Mouse (Mus musculus) adrenal gland, postnatal 36 days (tissue): ENCODE measurements around the gene Zswim9. TPM values are rescaled to one million over a fixed set of nuclear protein-coding genes. Genes with fewer than 3 reads are reported as not detected.
"Not testable (repeated sequence)": the region's sequence is repeated elsewhere in the genome, so short reads cannot be mapped to it uniquely, and the experiment has no call there.

Experiments used
- DNase-seq, 2 experiments: peaks; one replicate each; pipeline ENCODE4 v3.0.0; 2021; ENCODE audit warnings: mixed read lengths in 1 of 2
- long read RNA-seq, 2 experiments: library from polyadenylated mRNA; stranded (forward); transcript quantifications; one replicate each; pipeline ENCODE4 v2.0.0; 2021; ENCODE audit warnings: borderline sequencing depth in 2 of 2
- total RNA-seq, 2 experiments: library from RNA; stranded (reverse); gene quantifications; 2 replicates each; pipeline ENCODE4 v1.2.3; 2021

Zswim9 gene
- 1 to 10 TPM; 7.1 to 8.4 TPM for total RNA-seq
- long read RNA-seq, experiment 1, partial matches to known transcripts: 8 of 11 reads
- long read RNA-seq, experiment 1, other reads (novel, unspliced or antisense): 1 of 11 reads
- long read RNA-seq, experiment 2, partial matches to known transcripts: 2 of 3 reads
- long read RNA-seq, experiment 2, other reads (novel, unspliced or antisense): 1 of 3 reads

DNA sequence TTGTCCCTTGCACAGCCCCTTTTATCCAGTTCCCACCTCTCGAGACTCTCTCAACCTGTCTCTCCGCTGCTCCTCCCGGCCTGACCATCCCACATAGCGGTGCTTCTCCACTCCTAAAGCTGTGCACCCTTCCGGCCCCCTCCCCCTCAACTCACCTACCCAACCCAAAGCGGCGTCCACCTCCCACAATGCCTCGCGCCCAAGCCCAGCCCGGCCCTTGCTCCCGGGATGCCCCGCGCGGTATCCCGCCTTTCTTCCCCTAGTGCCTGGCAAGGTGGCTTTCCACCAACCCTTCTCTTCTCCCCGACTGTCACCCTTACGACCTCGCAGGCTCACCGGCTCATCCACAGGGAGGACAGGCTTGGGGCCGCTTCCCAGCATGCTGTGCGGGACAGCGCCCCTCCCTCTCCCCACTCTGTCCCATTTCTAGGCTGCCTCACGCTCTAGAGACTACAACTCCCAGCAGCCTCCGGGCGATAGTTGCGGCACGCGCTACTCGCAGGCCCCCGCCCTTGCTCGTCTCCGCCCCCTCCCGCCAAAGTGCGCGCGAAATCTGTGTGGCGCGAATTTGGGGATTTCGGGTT, at the start of gene Zswim9:
TSS of gene Zswim9 (minus strand) at position 414 of the 584 bp plus-strand sequence.
- DNase-seq: peak; percentile 93 to 96

DNA sequence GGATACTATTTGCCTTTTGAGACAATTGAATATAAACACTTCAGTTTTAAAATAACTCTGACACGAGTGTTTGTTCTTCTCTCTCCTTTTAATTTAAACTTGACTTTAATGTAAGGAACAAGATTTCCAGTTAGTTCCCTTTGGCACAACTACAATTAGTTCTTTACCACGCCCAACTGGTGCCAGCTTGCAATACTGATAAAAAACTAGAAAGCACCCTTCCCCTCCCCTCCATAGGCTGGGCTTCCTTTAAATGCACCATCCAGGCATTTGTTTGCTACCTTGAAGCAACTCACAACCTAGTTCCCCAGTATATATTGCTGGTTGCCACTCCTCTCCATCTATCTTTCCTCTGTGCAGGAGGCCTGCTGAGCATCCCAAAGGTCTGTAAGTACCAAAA, 45.8 kb upstream of the Zswim9 start, which contains the start of gene Pla2g4c:
TSS of gene Pla2g4c (plus strand) at position 340 of the 400 bp plus-strand sequence.
- DNase-seq: no peak

GRCm38 (mm10) chr7:13321424-13321823, 42.9 kb upstream of the Zswim9 start:
- no peak for DNase-seq

- no peak for DNase-seq
Measured at GRCm38 (mm10) chr7:13314095-13314597, 35.6 kb upstream of the Zswim9 start.

DNA sequence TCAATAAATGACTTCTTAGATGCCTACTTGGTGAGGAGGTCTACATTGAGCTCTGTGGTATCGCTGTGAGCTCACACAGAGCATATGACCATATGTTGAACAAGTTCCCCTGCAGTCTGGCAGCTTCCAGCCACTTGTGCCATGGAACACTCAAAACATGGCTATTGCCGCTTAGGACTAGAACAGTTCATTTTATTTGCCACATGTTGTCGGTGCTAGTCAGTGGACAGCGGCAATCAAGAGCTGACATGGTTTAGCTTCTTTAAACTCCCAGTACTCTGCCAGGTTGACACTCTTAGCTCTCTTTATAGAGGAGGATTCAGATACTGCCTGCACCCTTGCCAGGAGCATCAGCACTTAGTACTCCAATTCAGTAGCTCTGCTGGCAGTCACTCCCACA, 32.9 kb upstream of the Zswim9 start:
- no peak for DNase-seq

GRCm38 (mm10) chr7:13310493-13311199, 32.1 kb upstream of the Zswim9 start:
- no peak for DNase-seq

- DNase-seq: no peak
Measured at GRCm38 (mm10) chr7:13309407-13309806, 30.9 kb upstream of the Zswim9 start.

DNA sequence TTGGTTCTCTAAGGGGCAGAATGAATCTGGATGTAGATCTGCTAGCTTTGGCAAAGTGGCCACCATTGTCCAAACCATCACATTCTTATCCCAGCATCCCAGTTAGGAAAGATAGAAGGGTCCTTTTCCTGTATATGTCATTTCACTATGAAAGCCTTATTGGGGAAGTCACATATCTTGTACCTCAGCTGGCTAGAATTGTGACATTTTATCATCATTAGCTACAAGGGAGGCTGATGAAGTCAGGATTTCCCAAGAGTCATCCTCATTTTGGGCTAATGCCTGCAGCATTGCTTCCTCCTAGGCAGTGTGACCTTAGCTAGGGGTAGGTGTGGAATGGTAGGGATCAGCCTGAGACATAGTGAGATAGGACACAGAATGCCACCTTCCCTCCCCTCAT, 24.9 kb upstream of the Zswim9 start:
- no peak for DNase-seq

GRCm38 (mm10) chr7:13302780-13303179, 24.3 kb upstream of the Zswim9 start:
- DNase-seq: no peak

- DNase-seq: no peak
Measured at GRCm38 (mm10) chr7:13301643-13302042, 23.1 kb upstream of the Zswim9 start.

DNA sequence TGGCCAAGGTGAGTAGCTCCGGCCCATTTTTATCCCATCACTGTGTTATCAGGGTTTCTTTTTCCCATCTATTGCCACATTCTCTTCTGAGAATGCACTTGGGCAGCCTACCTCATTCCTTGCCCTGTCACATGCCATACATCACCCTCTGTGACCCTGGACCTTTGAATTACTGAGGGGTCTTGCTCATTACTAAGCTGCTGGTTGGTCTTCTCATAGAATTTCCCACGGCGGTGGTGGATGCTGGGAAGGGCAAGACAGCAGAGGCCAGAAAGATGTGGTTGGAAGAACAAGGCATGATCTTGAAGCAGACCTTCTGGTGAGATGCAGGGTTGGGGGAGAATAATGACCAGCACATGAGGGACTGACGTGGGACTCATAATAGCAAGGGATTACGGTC, 20.3 kb upstream of the Zswim9 start:
- no peak for DNase-seq

- DNase-seq: no peak
Measured at GRCm38 (mm10) chr7:13297636-13298035, 19.1 kb upstream of the Zswim9 start.

DNA sequence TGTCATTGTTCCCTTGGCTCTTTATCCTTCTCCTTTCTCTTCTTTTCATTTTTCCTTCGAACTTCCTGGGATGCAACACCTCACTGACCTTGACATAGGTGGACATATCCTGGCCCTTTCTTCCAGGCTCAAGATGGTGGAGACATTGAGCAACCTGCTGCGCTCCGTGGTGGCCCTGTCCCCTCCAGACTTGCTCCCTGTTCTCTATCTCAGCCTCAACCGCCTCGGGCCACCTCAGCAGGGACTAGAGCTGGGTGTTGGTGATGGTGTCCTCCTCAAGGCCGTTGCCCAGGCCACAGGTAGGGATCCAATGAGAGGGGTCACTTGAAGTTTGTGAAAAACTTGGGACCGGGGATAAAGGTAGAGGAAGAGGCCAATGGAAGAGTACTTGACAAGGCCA, 16.7 kb upstream of the Zswim9 start:
- no peak for DNase-seq

- DNase-seq: peak; percentile 48 to 71
Measured at GRCm38 (mm10) chr7:13293878-13294855, 15.6 kb upstream of the Zswim9 start.

GRCm38 (mm10) chr7:13291370-13291769, 12.8 kb upstream of the Zswim9 start:
- DNase-seq: no peak

DNA sequence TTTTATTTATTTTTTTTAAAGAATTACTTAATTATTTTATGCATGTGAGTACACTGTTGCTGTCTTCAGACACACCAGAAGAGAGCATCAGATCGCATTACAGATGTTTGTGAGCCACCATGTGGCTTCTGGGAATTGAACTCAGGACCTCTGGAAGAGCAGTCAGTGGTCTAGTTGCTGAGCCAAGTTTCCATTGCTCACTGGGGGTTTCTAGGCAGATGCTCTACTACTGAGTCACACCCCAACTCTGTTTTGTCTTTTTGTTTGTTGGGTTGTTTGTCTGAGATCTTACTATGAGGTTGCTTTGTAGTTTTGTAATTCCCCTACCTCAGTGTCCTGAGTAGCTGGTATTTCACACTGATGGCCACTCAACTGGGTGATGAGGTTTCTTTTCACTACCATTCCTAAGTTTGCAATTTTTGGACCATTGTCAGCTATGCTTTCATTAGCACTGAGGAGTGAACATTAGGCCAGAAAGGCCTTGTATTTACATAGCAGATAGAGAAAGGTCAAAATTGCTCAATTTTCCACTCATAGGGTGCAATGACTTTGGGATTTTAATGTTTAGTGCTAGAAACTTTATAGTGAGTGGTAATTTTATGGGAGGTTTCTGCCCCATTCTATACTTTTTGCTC, 11.6 kb upstream of the Zswim9 start:
- DNase-seq: no peak

- peak in 1 of 2 experiments; percentile 23 for DNase-seq
Measured at GRCm38 (mm10) chr7:13288621-13289020, 10.1 kb upstream of the Zswim9 start.

DNA sequence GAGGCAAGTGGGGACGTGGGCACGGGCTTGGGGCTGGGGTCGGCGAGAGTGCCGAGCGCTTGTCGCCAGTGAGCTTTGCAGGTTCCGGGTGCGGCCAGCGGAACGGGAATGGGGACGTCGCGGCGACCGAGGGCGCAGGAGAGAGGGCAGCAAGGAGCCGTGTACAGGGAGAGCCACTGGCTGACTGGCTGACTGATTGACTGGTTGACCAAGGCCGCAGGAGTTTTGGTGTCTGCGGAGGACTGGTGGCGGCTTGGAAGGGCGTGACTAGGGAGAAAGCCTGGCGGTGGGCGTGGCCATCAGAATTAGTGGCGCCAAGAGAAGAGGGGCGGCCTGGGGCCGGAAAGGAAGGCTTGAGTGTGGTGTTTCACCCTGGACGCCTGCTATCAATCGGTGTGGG, 436 bp upstream of the Zswim9 start:
- DNase-seq: not testable (repeated sequence)

DNA sequence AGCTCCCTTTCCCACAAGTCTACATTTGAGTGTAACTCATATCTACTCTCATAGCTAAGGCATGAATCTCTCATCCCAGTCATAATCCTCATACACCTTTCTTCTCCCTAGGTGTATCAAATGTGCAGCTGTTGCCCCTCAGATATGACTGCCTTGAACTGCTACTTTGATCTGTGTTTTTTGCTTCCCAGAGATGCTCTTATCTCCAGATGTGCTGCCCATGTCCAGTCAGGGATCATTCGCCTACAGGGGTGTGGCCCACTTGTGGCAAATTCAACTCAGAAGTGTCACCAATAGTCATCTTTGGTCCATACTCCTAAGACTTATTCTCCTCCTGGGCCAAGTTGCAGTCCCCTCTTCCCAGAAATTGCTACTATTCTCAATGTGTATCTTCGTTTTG, 688 bp downstream of the Zswim9 start:
- DNase-seq: no peak

DNA sequence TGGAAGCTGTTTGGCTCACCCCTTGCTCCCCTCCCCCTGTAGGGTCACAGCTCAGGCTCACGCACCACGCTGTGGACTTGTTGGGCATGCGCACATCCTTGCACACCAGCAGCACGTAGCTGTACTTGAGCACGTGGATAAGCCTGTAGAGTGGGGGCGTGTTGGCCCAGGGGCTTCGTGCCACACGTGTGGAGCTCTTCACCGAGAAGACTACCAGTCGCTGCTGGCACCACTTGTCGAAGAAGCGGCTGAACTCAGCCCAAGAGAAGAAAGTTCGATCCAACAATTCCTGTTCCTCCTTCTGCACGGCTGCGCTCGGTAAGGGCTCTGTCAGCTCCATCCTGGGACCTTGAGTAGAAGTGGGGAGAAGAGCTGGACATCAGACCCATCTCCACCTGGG, 1.4 kb downstream of the Zswim9 start, which contains the start of gene Lig1:
TSS of gene Lig1 (plus strand) at position 203 of the 400 bp plus-strand sequence.
- no peak for DNase-seq

- DNase-seq: no peak
Measured at GRCm38 (mm10) chr7:13271704-13272103, 6.8 kb downstream of the Zswim9 start.
